Mouse (Mus musculus) liver, embryonic 16.5 days (tissue): Measurements from ENCODE around the gene Ska3. TPM values are rescaled to one million over a fixed set of nuclear protein-coding genes. Genes with fewer than 3 reads are reported as not detected.

Experiments
- ATAC-seq: fragments of 200-750 bp; cut with Nextera tagmentation; 2 replicates; pipeline ENCODE4 v1.8.0; 2017; ENCODE audit warnings: low read depth, mild to moderate bottlenecking, moderate number of reproducible peaks, moderate library complexity
- H3K27ac ChIP-seq: fragments of 300-500 bp; sonication (generic); 2 replicates; pipeline ENCODE4 v1.5.1; 2014; ENCODE audit warnings: mild to moderate bottlenecking, low read length
- H3K27me3 ChIP-seq: fragments of 300-500 bp; sonication (generic); 2 replicates; pipeline ENCODE4 v1.6.1; 2014; ENCODE audit warnings: low read depth, low read length, mixed read lengths; ENCODE audit not compliant: control insufficient read depth, insufficient read depth
- H3K36me3 ChIP-seq: fragments of 300-500 bp; sonication (generic); 2 replicates; pipeline ENCODE4 v1.6.1; 2014; ENCODE audit warnings: mild to moderate bottlenecking; ENCODE audit not compliant: control insufficient read depth, insufficient read depth
- H3K4me1 ChIP-seq: fragments of 300-500 bp; sonication (generic); 2 replicates; pipeline ENCODE4 v1.6.1; 2014; ENCODE audit warnings: low read depth, low read length, mixed read lengths; ENCODE audit not compliant: control insufficient read depth
- H3K4me2 ChIP-seq: fragments of 300-500 bp; sonication (generic); 2 replicates; pipeline ENCODE4 v1.6.1; 2014; ENCODE audit warnings: low read depth, low read length, mixed read lengths
- H3K4me3 ChIP-seq: fragments of 300-500 bp; sonication (generic); 2 replicates; pipeline ENCODE4 v1.5.1; 2014; ENCODE audit warnings: low read depth, mild to moderate bottlenecking, low read length
- H3K9ac ChIP-seq: fragments of 300-500 bp; sonication (generic); 2 replicates; pipeline ENCODE4 v1.6.1; 2014; ENCODE audit warnings: low read depth, low read length
- H3K9me3 ChIP-seq: fragments of 300-500 bp; sonication (generic); replicated peaks from 2 replicates; pipeline ENCODE4 v1.6.1; 2016; ENCODE audit warnings: low read length; ENCODE audit not compliant: control insufficient read depth
- WGBS: fragments of 180-500 bp; shearing (Covaris S2); extraction: QIAGEN DNeasy Blood & Tissue Kit; methylation state at CpG from one replicate; pipeline ENCODE4 v1.1.7; 2014; ENCODE audit not compliant: insufficient replicate concordance; 5-methylcytosine and 5-hydroxymethylcytosine counted together
- microRNA-seq: library from miRNA; unstranded; fragments of <30 nt; microRNA quantifications from one replicate; pipeline ENCODE4, GENCODE M21; 2016
- polyA plus RNA-seq: library from polyadenylated mRNA; unstranded; fragments of >200 nt; fragmentation: Nextera tagmentation; extraction: Ambion mirVana; gene quantifications from 2 replicates; pipeline ENCODE4 v1.2.1, GENCODE M21; 2015

Gene Ska3
- polyA plus RNA-seq, 1 experiment from 2014 or later = 16.6 TPM

GRCm38 (mm10) chr14:57772157-57772815 lies 53.7 kb downstream of the Ska3 start:
- H3K9me3 ChIP-seq = no peaks in the 10 kb centered on the region
- H3K36me3 ChIP-seq = no peaks in the 10 kb centered on the region
- no peak overlapping the region for H3K4me3 ChIP-seq
- H3K4me1 ChIP-seq = no peaks in the 10 kb centered on the region
- no peak overlapping the region for H3K4me2 ChIP-seq
- no peak for ATAC-seq
- H3K27ac ChIP-seq = no peak overlapping the region
- 40% methylated on average over 6 of the region's 6 CpGs for WGBS
- no peak overlapping the region; the same call in 1 of the 2 replicates for H3K9ac ChIP-seq
- H3K27me3 ChIP-seq = no peaks in the 10 kb centered on the region

- Histone ChIP-seq H3K36me3 (no peaks in the 10 kb centered on the region), H3K4me1 (no peaks in the 10 kb centered on the region), H3K4me3 (no peak overlapping the region), H3K27me3 (no peaks in the 10 kb centered on the region), H3K9ac (no peak overlapping the region), H3K9me3 (no peaks in the 10 kb centered on the region), H3K4me2 (no peak overlapping the region), H3K27ac (no peak overlapping the region)
- 63% methylated on average over 5 of the region's 5 CpGs for WGBS
- no peak for ATAC-seq
Measured at GRCm38 (mm10) chr14:57769102-57769501, 56.9 kb downstream of the Ska3 start.

GRCm38 (mm10) chr14:57760447-57761412 lies 65.3 kb downstream of the Ska3 start:
- no peak overlapping the region for H3K4me2 ChIP-seq
- H3K9me3 ChIP-seq = no peaks in the 10 kb centered on the region
- H3K36me3 ChIP-seq = no peaks in the 10 kb centered on the region
- 66% methylated on average over 10 of the region's 10 CpGs for whole genome bisulfite sequencing
- no peaks in the 10 kb centered on the region for H3K27me3 ChIP-seq
- H3K9ac ChIP-seq = no peak overlapping the region
- peaks cover 22% of the 10 kb centered on the region for H3K4me1 ChIP-seq
- no peak overlapping the region for H3K4me3 ChIP-seq
- ATAC-seq = no peak
- no peak overlapping the region for H3K27ac ChIP-seq

GRCm38 (mm10) chr14:57758237-57758636 lies 67.7 kb downstream of the Ska3 start, which contains the start of gene Lats2:
Gene Lats2 (minus strand): TSS chr14:57758388.
- no peak within 1 kb of the TSS for H3K4me3 ChIP-seq
- H3K27me3 ChIP-seq = no peaks in the 10 kb centered on the region
- no peak within 1 kb of the TSS for H3K9ac ChIP-seq
- peaks cover 40% of the 10 kb centered on the region for H3K4me1 ChIP-seq
- no peak within 1 kb of the TSS for H3K27ac ChIP-seq
- no peak within 1 kb of the TSS for H3K4me2 ChIP-seq
- no peaks in the 10 kb centered on the region for H3K36me3 ChIP-seq
- no peaks in the 10 kb centered on the region for H3K9me3 ChIP-seq
- ATAC-seq = no peak
- WGBS = 81% methylated on average over 4 of the region's 4 CpGs

Small RNAs within 50 kb of the gene (microRNA-seq; reads per million reads assigned to microRNA genes)
- not detected for gene Mir3077

Other genes starting within 250 kb of the Ska3 start
- gene Xpo4, start 160.8 kb downstream of the Ska3 start, polyA plus RNA-seq = 9.7 and 10.9 TPM in 2 replicates
- gene Gm49361, start 80.1 kb downstream of the Ska3 start, polyA plus RNA-seq = not detected in 2 replicates
- gene Lats2, start 67.8 kb downstream of the Ska3 start, polyA plus RNA-seq = 5.2 and 6.1 TPM in 2 replicates
- 8.2 and 10.1 TPM in 2 replicates for gene Sap18, start 28.0 kb downstream of the Ska3 start, polyA plus RNA-seq
- 114 and 119 TPM in 2 replicates for gene Mrpl57, start within 50 bp of the Ska3 start, polyA plus RNA-seq
- gene Zdhhc20, start 64.1 kb upstream of the Ska3 start, polyA plus RNA-seq = 12.5 and 12.7 TPM in 2 replicates
- gene Micu2, start 173.1 kb upstream of the Ska3 start, polyA plus RNA-seq = 34.1 and 34.3 TPM in 2 replicates
- 0.37 and 0.45 TPM in 2 replicates for gene Fgf9, start 244.4 kb upstream of the Ska3 start, polyA plus RNA-seq